Mouse (Mus musculus): ENCODE measurements around the gene Man1c1.

The Man1c1 gene

GRCm38 (mm10) chr4:134588287-134588686 is 115.8 kb downstream of the Man1c1 start:
- no peak for DNase-seq (ENCODE audit: extremely low read depth, insufficient read length, low spot score)

GRCm38 (mm10) chr4:134587636-134588197 is 116.4 kb downstream of the Man1c1 start:
- peak; percentile 65 for DNase-seq (ENCODE audit: extremely low read depth, insufficient read length, low spot score)

DNA sequence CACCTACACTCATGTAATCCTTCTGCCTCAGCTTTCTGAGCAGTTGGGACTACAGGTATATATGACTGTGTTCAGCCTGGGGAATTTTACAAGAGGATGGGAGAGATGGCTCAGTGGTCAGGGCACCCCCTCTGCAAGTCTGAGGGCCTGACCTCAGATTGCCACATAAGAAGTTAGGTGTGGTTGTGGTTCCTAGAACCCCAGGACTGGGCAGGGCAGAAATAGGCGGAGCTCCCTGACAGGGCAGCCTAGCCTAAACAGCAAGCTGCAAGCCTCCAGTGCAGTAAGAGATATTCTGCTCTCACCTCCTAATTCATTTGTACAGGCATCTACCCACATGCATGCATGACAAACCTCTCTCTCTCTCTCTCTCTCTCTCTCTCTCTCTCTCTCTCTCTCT is 117.5 kb downstream of the Man1c1 start:
- DNase-seq (ENCODE audit: extremely low read depth, insufficient read length, low spot score): no peak

GRCm38 (mm10) chr4:134586126-134586525 is 118.0 kb downstream of the Man1c1 start:
- DNase-seq (ENCODE audit: extremely low read depth, insufficient read length, low spot score): no peak

- DNase-seq (ENCODE audit: extremely low read depth, insufficient read length, low spot score): no peak
Measured at GRCm38 (mm10) chr4:134583513-134583912, 120.6 kb downstream of the Man1c1 start.

DNA sequence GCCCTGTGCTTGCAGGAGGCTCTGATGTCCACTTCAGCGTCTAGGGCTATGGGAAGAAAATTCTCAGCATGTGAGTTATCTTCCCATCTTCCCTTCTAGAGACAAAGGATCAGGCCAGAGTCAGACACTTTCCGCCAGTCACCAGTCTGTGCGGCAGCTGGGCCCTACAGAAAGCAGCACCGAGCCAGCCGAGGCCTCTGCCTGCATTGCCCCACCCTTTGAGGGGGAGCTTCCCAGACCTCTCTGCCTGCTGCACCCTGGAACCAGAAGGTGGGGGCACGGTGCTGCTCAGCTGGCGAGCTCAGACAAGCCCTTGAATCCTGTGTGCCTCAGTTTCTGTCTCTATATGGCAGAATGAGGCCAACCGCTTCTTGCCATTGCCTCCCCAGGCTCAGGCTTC is 122.7 kb downstream of the Man1c1 start:
- DNase-seq (ENCODE audit: extremely low read depth, insufficient read length, low spot score): no peak

- DNase-seq (ENCODE audit: extremely low read depth, insufficient read length, low spot score): no peak
Measured at GRCm38 (mm10) chr4:134580351-134581148, 123.5 kb downstream of the Man1c1 start.

DNA sequence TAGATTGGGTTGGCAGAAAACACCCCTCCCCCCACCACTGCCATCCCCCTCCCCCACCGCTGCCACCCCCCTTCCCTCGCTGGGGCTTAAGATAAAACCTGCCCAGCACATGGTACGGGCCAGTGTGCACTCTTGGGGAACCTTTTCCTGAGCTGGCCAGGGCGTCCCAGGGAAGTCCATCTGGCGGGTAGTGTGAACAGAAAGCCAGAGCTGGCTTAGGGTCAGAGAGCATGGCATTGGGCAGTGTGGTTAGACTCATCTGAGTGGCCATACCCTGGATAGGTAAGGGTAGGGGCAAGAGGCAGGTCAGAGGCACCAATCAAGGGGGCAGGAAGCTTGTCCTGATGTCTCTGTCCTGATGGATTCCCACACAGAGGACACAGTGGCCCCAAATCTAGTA is 124.5 kb downstream of the Man1c1 start:
- no peak for DNase-seq (ENCODE audit: extremely low read depth, insufficient read length, low spot score)

GRCm38 (mm10) chr4:134579212-134579611 is 124.9 kb downstream of the Man1c1 start:
- DNase-seq (ENCODE audit: extremely low read depth, insufficient read length, low spot score): no peak

DNA sequence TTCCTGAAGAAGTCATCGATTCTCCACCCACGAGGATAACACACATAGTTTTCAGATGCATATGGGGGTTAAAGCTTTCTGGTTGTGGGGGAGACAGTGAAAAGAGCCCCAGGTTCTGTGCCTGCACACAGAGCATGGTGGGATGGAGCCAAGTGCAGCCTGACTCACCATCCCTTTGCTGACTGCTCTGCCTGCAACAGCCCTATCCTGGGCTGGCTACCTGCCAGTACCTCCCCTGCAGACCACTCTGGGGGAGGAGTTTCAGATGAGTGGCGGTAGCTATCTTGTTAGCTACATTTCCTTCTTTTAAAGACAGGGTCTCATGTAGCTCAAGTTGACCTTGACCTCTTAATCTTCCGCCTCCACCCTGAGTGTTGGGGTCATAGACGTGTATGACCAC is 125.7 kb downstream of the Man1c1 start:
- no peak for DNase-seq (ENCODE audit: extremely low read depth, insufficient read length, low spot score)

GRCm38 (mm10) chr4:134577281-134577680 is 126.8 kb downstream of the Man1c1 start:
- no peak for DNase-seq (ENCODE audit: extremely low read depth, insufficient read length, low spot score)

DNA sequence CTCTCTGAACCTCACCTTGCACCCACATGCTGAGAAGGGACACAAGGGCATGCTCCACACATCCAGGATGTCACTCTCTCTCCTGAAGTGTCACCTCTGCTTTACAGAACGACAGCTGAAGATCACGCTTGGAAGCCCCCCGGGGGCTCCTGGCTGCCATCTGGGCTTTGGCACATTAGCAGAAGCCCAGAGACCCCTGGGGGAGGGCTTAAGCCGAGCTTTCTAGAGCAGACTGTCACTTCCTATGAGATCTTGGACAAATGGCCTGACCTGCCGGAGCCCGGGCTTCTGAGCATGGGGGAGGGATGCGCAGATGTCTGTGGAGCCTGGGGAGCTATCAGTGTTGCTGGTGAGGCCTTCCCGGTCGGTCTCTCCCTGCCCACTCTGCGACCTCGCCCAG is 128.6 kb downstream of the Man1c1 start:
- DNase-seq (ENCODE audit: extremely low read depth, insufficient read length, low spot score): no peak

GRCm38 (mm10) chr4:134572449-134573300 is 131.4 kb downstream of the Man1c1 start:
- no peak for DNase-seq (ENCODE audit: extremely low read depth, insufficient read length, low spot score)

DNA sequence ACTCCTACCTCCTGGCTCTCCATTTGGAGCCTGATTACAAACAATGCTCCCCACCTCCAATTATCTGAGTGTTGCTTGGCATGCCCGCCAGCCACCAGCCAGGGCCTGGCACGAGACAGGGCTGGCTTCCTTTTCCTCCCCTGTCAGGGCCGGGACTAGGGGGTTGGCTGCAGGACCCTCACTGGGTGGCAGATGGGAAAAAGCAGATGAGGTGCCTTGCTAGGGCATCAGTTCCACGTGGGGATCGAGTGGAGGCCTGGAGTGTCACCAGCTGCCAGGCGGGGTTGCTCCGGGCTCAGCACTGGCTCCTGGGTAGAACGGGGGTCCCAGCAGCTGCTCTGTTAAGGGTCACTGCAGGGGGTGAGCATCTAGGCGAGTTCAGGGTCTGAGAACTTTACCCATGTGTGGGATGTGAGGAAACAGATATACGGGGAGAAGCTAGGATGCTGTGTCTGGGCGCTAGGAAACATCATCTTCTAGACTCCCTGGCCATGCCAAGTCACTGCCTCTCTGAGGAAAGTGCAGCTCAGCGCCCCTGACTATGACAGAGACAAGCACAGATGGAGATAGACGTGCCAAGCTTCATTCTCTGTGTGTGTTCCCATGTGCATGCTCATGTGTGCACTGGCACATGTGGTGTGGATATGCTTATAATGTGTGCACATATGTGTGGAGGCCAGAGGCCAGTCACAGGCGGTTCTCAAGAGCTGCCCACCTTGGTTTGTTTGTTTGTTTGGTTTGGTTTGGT is 133.2 kb downstream of the Man1c1 start:
- DNase-seq (ENCODE audit: extremely low read depth, insufficient read length, low spot score): no peak

- DNase-seq (ENCODE audit: extremely low read depth, insufficient read length, low spot score): no peak
Measured at GRCm38 (mm10) chr4:134569831-134570230, 134.3 kb downstream of the Man1c1 start.

- no peak for DNase-seq (ENCODE audit: extremely low read depth, insufficient read length, low spot score)
Measured at GRCm38 (mm10) chr4:134569205-134569604, 134.9 kb downstream of the Man1c1 start.

DNA sequence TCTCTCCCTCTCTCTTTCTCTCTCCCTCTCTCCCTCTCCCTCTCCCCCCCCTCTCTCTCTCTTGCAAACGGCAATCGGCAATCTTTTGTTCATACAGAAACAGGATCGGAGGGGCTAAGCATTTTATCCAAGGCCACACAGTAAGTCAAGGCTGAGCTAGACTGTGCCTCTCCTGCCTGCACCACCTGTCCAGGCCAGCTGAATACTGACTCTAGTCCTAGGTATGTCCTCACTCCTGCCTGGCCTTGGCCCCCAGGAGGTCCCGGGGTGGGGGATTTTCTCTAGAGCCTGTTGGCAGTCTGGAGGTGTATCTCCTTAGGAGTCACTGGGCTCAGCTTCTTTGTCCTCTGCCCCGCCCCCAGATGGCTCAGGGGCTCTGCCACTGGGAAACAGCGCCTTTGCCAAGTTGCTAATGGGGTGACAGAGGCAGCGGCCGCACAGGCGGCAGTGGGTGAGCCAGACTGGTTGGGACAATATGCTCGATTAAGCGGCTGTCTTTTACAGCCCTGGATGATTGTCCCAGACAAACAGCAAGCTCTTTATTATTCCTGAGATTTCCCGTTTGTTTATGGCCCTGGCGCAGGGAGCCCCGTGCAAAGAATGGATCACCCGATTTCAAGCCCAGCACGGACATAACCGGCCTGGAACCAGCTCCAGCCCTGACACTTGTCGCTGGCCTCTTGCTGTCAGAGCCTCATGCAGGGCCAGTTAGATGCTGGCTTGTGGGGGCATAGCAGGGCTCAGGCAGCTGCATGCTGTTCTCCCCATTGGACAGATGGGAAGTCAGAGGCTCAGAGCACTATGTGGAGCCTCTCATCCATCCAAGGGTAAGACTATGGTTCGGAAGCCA is 136.5 kb downstream of the Man1c1 start:
- no peak for DNase-seq (ENCODE audit: extremely low read depth, insufficient read length, low spot score)

DNA sequence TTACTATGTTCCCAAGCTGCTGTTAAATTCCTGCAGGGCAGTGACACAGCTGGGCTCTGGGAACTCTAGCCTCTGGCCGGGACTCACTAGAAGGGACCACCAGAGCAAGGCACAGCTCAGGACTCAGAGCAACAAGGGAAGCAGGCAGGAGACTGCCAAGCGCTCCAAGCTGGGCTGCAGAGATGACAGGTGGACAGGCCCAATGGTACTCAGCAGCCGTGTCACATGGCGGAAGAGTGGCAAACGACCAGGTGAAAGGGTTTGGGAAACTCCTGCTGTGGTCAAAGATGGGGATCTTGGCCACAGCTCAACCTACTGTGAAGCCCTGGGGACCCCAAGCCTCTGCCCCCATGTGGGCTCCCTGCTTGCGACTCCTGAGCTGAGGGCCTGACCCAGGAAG is 140.0 kb downstream of the Man1c1 start:
- no peak for DNase-seq (ENCODE audit: extremely low read depth, insufficient read length, low spot score)

DNA sequence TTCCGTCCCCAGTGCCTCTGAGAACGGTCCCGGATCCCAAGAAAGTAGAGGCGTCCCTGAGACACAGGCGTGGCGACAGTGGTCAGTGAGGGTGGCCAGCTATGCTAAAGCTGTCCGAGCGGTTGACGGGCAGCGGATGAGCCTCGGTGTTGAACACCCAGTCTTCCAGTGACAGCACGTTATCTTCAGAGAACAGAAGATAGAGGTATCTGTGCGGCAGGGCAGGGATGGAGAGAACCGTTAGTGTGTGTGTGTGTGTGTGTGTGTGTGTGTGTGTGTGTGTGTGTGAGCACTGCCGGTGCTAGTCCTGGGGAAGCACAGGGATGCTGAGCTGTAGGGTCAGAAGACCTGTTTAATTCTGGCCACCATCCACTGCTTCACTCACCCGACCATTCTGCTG is 140.5 kb downstream of the Man1c1 start:
- DNase-seq (ENCODE audit: extremely low read depth, insufficient read length, low spot score): no peak

- DNase-seq (ENCODE audit: extremely low read depth, insufficient read length, low spot score): no peak
Measured at GRCm38 (mm10) chr4:134562014-134562413, 142.1 kb downstream of the Man1c1 start.

Data from 3134 (cell line).